Mouse (Mus musculus) gastrocnemius, adult 8-10 months (tissue): ENCODE results near the gene Nek9. TPM values are rescaled to one million over a fixed set of nuclear protein-coding genes. Genes with fewer than 3 reads are reported as not detected.

Experiments
- DNase-seq, 2 experiments: peaks; one replicate each; pipeline ENCODE4 v3.0.0; 2022; ENCODE audit warnings: low spot score in 2 of 2
- total RNA-seq, 4 experiments: library from RNA; stranded (reverse); gene quantifications; 2 replicates each; pipeline ENCODE4 v1.2.4; 2022

Gene Nek9
- total RNA-seq, 4 experiments from 2014 or later: 114 to 164 (median 126) TPM

DNA sequence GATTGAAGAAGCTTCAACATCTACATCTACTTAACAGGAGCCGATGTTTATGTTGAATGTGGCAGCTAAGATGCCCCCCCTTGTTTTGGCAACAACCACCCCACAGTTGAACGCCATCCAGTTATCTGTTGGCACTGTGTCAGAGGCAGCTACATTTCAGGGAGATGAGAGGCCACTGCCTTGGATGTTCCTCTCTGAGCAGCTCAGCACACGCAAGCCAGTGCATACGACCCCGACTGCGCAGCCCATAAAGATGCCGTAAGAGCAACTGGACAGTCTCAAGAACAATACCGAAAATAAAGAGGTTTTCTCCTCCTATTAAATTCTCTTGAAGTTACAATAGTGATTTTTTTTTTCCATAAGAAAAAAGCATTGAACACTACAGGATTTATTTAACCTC is 74.6 kb downstream of the Nek9 start:
- no peak for DNase-seq

DNA sequence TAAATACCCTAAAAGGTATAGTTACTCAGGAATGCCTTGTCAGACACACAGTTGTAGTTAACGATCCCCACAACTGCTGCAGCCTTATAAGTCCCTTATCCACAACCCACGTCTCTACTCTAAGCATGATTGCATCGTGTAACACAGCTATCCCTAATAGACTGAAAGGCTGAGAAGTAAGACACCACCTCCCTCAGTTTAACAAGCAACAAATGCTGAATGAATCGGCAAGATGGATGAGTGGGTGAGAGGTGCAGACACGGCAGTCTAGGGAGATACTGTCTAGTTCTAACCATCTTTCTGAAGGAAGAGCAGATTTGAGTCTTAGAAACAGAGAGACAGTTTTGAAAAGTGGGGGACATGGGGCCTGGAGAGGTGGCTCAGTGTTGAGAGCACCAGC is 76.0 kb downstream of the Nek9 start:
- DNase-seq: no peak

DNA sequence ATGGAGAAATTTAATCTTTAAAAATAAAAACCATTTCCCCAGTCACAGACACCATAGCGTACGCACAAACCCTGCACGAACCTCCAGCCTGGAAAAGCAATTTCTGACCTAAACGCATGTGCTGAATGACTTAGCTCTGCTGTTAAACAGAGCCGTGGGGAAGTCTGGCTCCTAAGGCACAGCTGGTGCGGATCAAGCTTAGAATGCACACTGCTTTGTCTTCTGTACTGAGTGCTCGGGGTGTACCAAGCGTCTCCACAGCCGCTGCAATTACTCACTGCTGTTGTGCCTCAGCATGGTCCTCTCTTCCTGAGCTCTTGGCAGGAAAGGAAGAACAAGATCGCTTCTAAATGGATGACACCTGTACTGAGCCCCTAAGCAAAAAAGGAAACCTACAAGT is 76.7 kb downstream of the Nek9 start:
- DNase-seq: no peak

DNA sequence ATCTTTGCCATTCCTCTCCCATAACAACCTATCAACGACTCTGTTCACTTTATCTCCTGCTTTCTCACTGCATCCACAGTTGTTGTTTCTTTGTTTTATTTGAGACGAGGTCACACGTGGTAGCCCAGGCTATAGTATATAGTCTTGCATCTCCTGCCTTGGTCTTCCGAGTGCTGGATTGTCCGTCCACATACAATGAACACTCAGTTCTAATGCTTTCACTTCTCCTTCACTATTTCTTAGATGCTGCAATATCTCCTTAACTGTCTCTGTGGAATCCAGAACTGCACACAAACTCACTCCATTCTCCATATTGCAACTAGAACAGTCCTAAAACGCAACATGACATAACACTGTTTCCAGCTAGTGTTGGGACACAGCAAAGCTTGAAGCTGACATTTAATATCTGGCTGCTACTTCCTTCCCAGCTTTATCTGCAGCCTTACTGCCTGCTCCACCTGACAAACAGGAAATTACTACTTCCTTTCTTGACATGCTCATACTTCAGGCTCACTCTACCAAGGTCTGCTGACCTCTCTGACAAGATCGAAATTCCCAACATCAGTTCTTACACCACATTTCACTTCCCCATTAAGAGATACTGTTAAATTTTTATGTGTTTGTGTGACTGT is 82.0 kb downstream of the Nek9 start:
- no peak for DNase-seq

DNA sequence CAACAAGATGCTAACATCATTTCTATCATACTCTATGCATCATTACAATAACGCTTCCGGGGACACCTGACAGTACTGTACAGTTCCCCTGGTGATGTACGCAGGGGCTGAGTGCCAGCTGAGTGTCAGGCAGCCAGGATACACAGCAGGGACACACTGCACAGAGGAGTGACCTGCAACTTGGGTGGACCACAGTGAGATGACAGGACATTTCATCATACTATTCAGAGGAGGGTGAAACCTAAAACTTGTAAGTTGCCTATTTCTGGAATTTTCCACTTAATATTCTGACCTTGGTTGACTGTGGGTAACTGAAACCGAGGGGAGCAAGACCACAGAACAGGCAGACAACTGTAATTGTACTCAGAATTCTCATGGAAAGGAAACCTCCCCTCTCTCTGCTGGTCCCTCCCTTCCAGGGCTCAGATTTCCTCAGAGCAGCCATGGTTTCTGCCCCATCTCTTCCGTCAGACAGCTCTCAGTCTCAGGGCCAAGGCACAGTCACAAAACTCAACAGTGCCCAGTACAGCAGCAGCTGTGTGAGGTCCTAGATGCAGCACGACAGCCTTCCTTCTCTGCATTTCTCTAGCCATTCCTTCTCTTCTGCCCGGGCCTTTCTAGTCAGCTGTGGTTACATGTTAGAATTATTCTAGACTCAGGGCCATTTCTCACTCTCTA is 82.9 kb downstream of the Nek9 start:
- DNase-seq: no peak

DNA sequence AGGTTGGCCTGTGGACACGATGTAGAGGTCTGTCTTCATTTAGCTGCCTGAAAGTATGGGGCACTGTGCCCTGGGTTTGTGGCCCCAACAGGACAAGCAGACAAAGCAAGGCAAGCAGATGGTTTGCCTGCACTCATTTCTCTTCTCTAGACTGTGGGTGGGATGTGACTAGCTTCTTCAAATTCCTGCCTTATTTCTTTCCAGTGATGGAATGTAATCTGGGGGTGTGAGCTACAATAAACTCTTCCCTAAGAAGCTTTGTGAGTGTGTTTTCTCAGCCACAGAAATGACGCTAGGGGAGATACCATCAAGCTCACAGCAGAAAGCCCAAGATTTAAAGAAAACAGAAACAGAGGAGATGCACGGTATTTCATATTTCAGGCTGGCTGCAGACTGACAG is 87.1 kb downstream of the Nek9 start:
- no peak for DNase-seq

Other genes with a start within 250 kb of the Nek9 start
- gene Prox2, start 228.6 kb downstream of the Nek9 start, total RNA-seq: 1 to 10 TPM; 2.0 to 3.3 (median 2.6) TPM
- 100 to 1,000 TPM; 236 to 267 (median 263) TPM for gene Dlst, start 228.5 kb downstream of the Nek9 start, total RNA-seq
- under 1 TPM; 0.31 to 0.46 (median 0.32) TPM for gene Rps6kl1, start 188.1 kb downstream of the Nek9 start, total RNA-seq
- gene Pgf, start 161.6 kb downstream of the Nek9 start, total RNA-seq: 1 to 10 TPM in 3 of 4 experiments, under 1 TPM in 1; 0.70 to 2.1 (median 1.5) TPM
- 10 to 100 TPM; 50.2 to 68.0 (median 60.0) TPM for gene Eif2b2, start 119.9 kb downstream of the Nek9 start, total RNA-seq
- 10 to 100 TPM; 10.8 to 12.1 (median 11.7) TPM for gene Mlh3, start 68.8 kb downstream of the Nek9 start, total RNA-seq
- 10 to 100 TPM; 53.5 to 69.6 (median 58.9) TPM for gene Acyp1, start 50.9 kb downstream of the Nek9 start, total RNA-seq
- 1 to 10 TPM; 1.6 to 2.2 (median 1.8) TPM for gene Zc2hc1c, start 50.8 kb downstream of the Nek9 start, total RNA-seq
- 100 to 1,000 TPM; 108 to 122 (median 116) TPM for gene Tmed10, start 35.5 kb upstream of the Nek9 start, total RNA-seq
- 10 to 100 TPM in 2 of 4 experiments, 1 to 10 TPM in 2; 5.6 to 26.9 (median 8.4) TPM for gene Fos, start 134.5 kb upstream of the Nek9 start, total RNA-seq